Mouse (Mus musculus): ENCODE measurements around the gene Limd2.
"Not testable (repeated sequence)": the region's sequence is repeated elsewhere in the genome, so short reads cannot be mapped to it uniquely, and the experiment has no call there.

Limd2 gene

DNA sequence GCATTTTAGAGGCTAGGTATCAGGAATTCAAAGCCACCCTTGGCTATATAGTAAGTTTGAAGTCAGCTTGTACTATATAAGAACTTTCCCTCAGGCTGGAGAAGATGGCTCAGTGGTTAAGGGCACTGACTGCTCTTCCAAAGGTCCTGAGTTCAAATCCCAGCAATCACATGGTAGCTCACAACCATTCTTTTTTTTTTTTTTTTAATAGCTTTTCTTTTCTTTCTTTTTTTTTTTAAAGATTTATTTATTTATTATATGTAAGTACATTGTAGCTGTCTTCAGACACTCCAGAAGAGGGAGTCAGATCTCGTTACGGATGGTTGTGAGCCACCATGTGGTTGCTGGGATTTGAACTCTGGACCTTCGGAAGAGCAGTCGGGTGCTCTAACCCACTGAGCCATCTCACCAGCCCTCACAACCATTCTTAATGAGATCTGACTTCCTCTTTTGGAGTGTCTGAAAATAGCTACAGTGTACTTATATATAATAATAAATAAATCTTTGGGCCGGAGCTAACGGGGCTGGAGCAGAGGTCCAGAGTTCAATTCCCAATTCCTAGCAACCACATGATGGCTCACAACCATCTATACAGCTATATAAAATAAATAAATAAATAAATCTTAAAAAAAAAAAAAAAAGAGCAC is 33.8 kb downstream of the Limd2 start:
- DNase-seq (ENCODE audit: low spot score in 2 of 2) = not testable (repeated sequence)

DNA sequence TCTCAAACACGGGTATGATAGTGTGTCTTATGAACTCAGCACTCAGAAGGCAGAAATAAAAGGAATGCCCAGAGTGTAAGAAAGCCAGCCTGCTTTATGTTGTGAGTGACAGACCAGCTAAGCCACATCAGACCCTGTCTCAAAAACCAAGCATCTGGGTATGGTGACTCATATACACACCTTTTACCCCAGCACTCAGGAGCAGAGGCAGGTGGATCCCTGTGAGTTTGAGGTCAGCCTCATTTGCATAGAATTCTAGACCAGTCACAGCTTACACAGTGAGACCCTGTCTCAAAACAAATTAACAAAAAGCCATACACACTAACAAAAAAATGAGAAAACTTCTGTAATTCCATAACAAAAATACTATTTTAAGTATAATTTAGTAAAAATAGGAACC is 34.8 kb downstream of the Limd2 start:
- DNase-seq (ENCODE audit: low spot score in 2 of 2) = no peak

DNA sequence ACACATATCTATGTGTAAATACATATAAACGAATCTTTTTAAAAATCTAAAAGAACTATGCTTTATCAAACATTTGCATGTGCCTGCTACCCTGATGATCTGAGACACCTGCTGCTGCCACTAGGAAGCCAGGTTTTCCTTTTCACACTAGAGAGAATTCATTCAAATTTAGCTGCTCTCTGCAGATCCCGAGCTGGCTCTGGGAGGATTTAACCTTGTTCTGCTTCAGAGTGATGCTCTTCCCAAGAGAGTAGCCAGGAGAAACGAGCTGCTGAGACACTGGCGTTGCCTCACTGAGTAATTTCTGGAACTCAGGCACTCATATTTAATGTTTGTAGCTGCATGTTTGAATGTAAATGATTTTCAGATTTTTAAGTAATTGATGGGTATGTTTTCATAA is 35.9 kb downstream of the Limd2 start:
- DNase-seq (ENCODE audit: low spot score in 2 of 2) = no peak

DNA sequence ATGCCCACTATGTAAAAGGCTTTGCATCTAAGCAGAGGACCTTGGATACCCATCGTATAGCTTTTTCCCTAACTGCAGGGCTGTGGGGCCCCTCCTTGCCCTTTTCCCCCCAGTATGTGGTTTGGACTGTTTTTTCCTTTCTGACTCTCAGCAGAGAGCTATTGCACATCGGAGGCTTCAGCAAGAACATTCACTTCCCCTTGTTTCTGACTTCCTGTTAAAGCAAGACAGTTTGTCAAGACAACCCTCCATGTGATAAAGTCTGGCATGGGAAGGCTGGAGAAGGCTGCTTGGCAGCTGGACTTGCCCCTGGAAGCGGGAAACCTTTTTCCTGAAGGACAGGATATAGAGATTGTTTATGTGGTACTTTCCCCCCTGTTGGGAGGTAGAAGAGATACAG is 37.9 kb downstream of the Limd2 start:
- peak; percentile 29 to 64 for DNase-seq (ENCODE audit: low spot score in 2 of 2)

DNA sequence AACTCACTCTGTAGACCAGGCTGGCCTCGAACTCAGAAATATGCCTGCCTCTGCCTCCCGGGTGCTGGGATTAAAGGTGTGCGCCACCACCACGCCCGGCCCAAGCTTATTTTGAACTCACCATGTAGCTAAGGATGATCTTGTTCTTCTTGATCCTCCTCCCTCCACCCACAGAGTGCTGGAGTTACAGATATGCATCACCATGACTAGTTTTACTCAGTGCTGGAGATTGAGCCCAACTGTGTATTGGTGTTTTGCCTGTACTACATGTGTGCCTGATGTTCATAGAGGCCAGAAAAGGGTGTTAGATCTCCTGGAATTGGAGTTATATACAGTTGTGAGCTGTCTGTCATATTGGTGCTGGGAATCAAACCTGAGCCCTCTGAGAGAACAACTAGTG is 38.4 kb downstream of the Limd2 start:
- DNase-seq (ENCODE audit: low spot score in 2 of 2) = no peak

DNA sequence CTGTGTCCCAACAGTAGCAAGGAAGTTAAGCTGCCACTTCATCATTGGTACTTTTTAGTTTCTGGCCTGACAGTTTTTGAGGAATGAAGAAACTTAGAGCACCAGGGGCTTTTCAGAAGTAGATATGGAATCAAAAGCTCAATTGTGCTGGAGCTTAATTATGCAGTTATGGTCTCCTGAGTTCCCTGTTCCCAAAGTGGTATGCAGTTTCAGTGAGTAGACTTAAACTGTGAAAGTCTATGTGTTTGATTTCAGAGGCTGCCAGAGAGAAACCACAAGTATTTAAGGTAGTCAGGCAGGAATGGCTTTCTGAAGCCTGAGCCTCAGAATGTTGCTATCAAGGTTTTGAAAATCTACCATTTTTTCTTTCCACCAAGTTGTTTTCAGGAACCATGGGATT is 49.0 kb downstream of the Limd2 start:
- DNase-seq (ENCODE audit: low spot score in 2 of 2) = no peak
